Mouse (Mus musculus): Measurements from ENCODE around the gene Adgre1. TPM values are rescaled to one million over a fixed set of nuclear protein-coding genes. Genes with fewer than 3 reads are reported as not detected.

Gene Adgre1
- polyA plus RNA-seq, 1 experiment from 2014 or later, result 3.3 TPM

GRCm38 (mm10) chr17:57351107-57351506 is 7.4 kb upstream of the Adgre1 start:
- Histone ChIP-seq H3K27me3 (ENCODE audit: control insufficient read depth, insufficient read depth, low read length) (no peaks in the 10 kb centered on the region), H3K9me3 (ENCODE audit: control insufficient read depth, low read length) (no peaks in the 10 kb centered on the region), H3K4me2 (replicated peaks; ENCODE audit: low read depth, low read length) (no peak overlapping the region), H3K4me1 (replicated peaks; ENCODE audit: control insufficient read depth, insufficient read depth, low read length) (no peaks in the 10 kb centered on the region), H3K36me3 (ENCODE audit: control insufficient read depth, insufficient read depth, low read length) (no peaks in the 10 kb centered on the region), H3K27ac (ENCODE audit: low read depth, low read length) (no peak overlapping the region), H3K4me3 (ENCODE audit: low read depth, low read length) (no peak overlapping the region), H3K9ac (ENCODE audit: low read depth, low read length) (no peak overlapping the region)
- 95% methylated on average over 9 of the region's 9 CpGs for WGBS
- DNase-seq (ENCODE audit: low spot score) (no peak), ATAC-seq (ENCODE audit: low FRiP score) (no peak)

- H3K4me1 ChIP-seq (replicated peaks; ENCODE audit: control insufficient read depth, insufficient read depth, low read length), result no peaks in the 10 kb centered on the region
- WGBS, result 90% methylated on average over 11 of the region's 11 CpGs
- no peaks in the 10 kb centered on the region for H3K36me3 ChIP-seq (ENCODE audit: control insufficient read depth, insufficient read depth, low read length)
- H3K4me3 ChIP-seq (ENCODE audit: low read depth, low read length), result no peak overlapping the region
- ATAC-seq (ENCODE audit: low FRiP score), result no peak
- no peaks in the 10 kb centered on the region for H3K9me3 ChIP-seq (ENCODE audit: control insufficient read depth, low read length)
- DNase-seq (ENCODE audit: low spot score), result no peak
- H3K9ac ChIP-seq (ENCODE audit: low read depth, low read length), result no peak overlapping the region
- H3K27ac ChIP-seq (ENCODE audit: low read depth, low read length), result no peak overlapping the region
- no peak overlapping the region for H3K4me2 ChIP-seq (replicated peaks; ENCODE audit: low read depth, low read length)
- H3K27me3 ChIP-seq (ENCODE audit: control insufficient read depth, insufficient read depth, low read length), result no peaks in the 10 kb centered on the region
Observed at GRCm38 (mm10) chr17:57359485-57360241, 1.2 kb downstream of the Adgre1 start.

Other genes with a start within 250 kb of the Adgre1 start
- gene Cd70, start 208.9 kb upstream of the Adgre1 start, polyA plus RNA-seq (2014; fragmentation: Nextera tagmentation; extraction: Ambion mirVana), result 0.28 TPM in 1 of 2 replicates, not detected in the other
- gene Tnfsf14, start 164.5 kb upstream of the Adgre1 start, polyA plus RNA-seq (2014; fragmentation: Nextera tagmentation; extraction: Ambion mirVana), result 0.09 TPM in 1 of 2 replicates, not detected in the other
- gene C3, start 130.6 kb upstream of the Adgre1 start, polyA plus RNA-seq (2014; fragmentation: Nextera tagmentation; extraction: Ambion mirVana), result 0.36 and 0.82 TPM in 2 replicates
- 23.5 and 23.9 TPM in 2 replicates for gene Gpr108, start 110.2 kb upstream of the Adgre1 start, polyA plus RNA-seq (2014; fragmentation: Nextera tagmentation; extraction: Ambion mirVana)
- gene Trip10, start 109.2 kb upstream of the Adgre1 start, polyA plus RNA-seq (2014; fragmentation: Nextera tagmentation; extraction: Ambion mirVana), result 21.8 and 21.9 TPM in 2 replicates
- 2.5 and 2.6 TPM in 2 replicates for gene Vav1, start 79.6 kb upstream of the Adgre1 start, polyA plus RNA-seq (2014; fragmentation: Nextera tagmentation; extraction: Ambion mirVana)
- not detected in 2 replicates for gene Vmn2r120, start 186.8 kb downstream of the Adgre1 start, polyA plus RNA-seq (2014; fragmentation: Nextera tagmentation; extraction: Ambion mirVana)